In genomic region chr8:60971808-60972207, GRCm38 (mm10) we compare ENCODE assay signal across 8 mouse cellular contexts. TPM values are rescaled to one million over a fixed set of nuclear protein-coding genes. Genes with fewer than 3 reads are reported as not detected.
DNase-seq lines count a peak whose midpoint lies in the region; ATAC-seq and TF ChIP-seq lines count a peak whose summit lies in the region.

No protein-coding gene starts in this region.

- 50% methylated on average over 4 of the region's 4 CpGs for WGBS in hindbrain, postnatal 0 days
- WGBS in hindbrain, embryonic 13.5 days, result 73% methylated on average over 4 of the region's 4 CpGs

- no peaks in the 10 kb centered on the region for H3K27me3 ChIP-seq in hindbrain, postnatal 0 days (ENCODE audit: insufficient read depth, low read length)
- no peaks in the 10 kb centered on the region for H3K27me3 ChIP-seq in hindbrain, embryonic 13.5 days

- 0 out of 2 replicates have a peak, but pooled peaks cover 3% of the 10 kb centered on the region for H3K4me1 ChIP-seq in hindbrain, postnatal 0 days (ENCODE audit: insufficient read depth, low read length)
- H3K4me1 ChIP-seq in hindbrain, embryonic 13.5 days (replicated peaks), result peaks cover 3% of the 10 kb centered on the region; the same call in 1 of the 2 replicates

- no peak for TF ChIP-seq CTCF in hindbrain, postnatal 0 days (IDR thresholded peaks at IDR 0.05; ENCODE audit: low read depth)

- H3K27ac ChIP-seq in hindbrain, postnatal 0 days, result no peak overlapping the region
- no peak overlapping the region for H3K27ac ChIP-seq in hindbrain, embryonic 13.5 days

- DNase-seq in cerebellum, postnatal 14 days, result peak; percentile 54 to 66
- DNase-seq in hindbrain, postnatal 0 days (ENCODE audit: low spot score), result peak; percentile 66
- peak; percentile 33 for DNase-seq in right cerebral cortex, postnatal 4 days
- DNase-seq in right cerebral cortex, postnatal 25 days, result no peak
- DNase-seq in thymus, postnatal 36 days, result no peak
- no peak for DNase-seq in left cerebral cortex, adult 11 months (ENCODE audit: low spot score)

- H3K9me3 ChIP-seq in hindbrain, postnatal 0 days (ENCODE audit: low read length), result no peaks in the 10 kb centered on the region
- no peaks in the 10 kb centered on the region for H3K9me3 ChIP-seq in hindbrain, embryonic 13.5 days

- H3K4me3 ChIP-seq in hindbrain, postnatal 0 days (ENCODE audit: low read length), result no peak overlapping the region
- no peak overlapping the region for H3K4me3 ChIP-seq in hindbrain, embryonic 13.5 days

- H3K9ac ChIP-seq in hindbrain, postnatal 0 days (replicated peaks; ENCODE audit: low read length), result no peak overlapping the region
- H3K9ac ChIP-seq in hindbrain, embryonic 13.5 days, result no peak overlapping the region

- no peak overlapping the region for H3K4me2 ChIP-seq in hindbrain, postnatal 0 days (ENCODE audit: low read depth, low read length)
- no peak overlapping the region for H3K4me2 ChIP-seq in hindbrain, embryonic 13.5 days

- no peak for ATAC-seq in cerebellum, adult (ENCODE audit: insufficient number of reproducible peaks, low FRiP score, low TSS enrichment)
- no peak for ATAC-seq in hindbrain, postnatal 0 days
- ATAC-seq in hindbrain, embryonic 13.5 days (ENCODE audit: low FRiP score), result no peak

- no peaks in the 10 kb centered on the region for H3K36me3 ChIP-seq in hindbrain, postnatal 0 days (ENCODE audit: insufficient read depth, low read length)
- no peaks in the 10 kb centered on the region for H3K36me3 ChIP-seq in hindbrain, embryonic 13.5 days

RNA-seq across cellular contexts. Expression of gene Clcn3, which starts 11.3 kb away (rescaled TPM):
- total RNA-seq in hindbrain, postnatal 0 days (2014; rRNA removed), result 85.9 and 87.7 TPM in 2 replicates
- 77.4 and 84.8 TPM in 2 replicates for polyA plus RNA-seq in hindbrain, postnatal 0 days (2015; fragmentation: Nextera tagmentation; extraction: Ambion mirVana)
- polyA plus RNA-seq in hindbrain, embryonic 13.5 days (2015; fragmentation: Nextera tagmentation; extraction: Ambion mirVana), result 59.7 and 60.9 TPM in 2 replicates

RNA-seq across cellular contexts. Expression of gene Nek1, which starts 21.2 kb away (rescaled TPM):
- total RNA-seq in hindbrain, postnatal 0 days (2014; rRNA removed), result 8.0 and 19.0 TPM in 2 replicates
- 21.9 and 23.9 TPM in 2 replicates for polyA plus RNA-seq in hindbrain, postnatal 0 days (2015; fragmentation: Nextera tagmentation; extraction: Ambion mirVana)
- 27.4 and 27.7 TPM in 2 replicates for polyA plus RNA-seq in hindbrain, embryonic 13.5 days (2015; fragmentation: Nextera tagmentation; extraction: Ambion mirVana)

Comparison
In these comparisons a context has a peak if more than half of its experiments do, and no peak if none do; other contexts are left out.
1. DNase-seq: peak in cerebellum, postnatal 14 days (2 of 2), hindbrain, postnatal 0 days (single experiment) and right cerebral cortex, postnatal 4 days (single experiment); none in right cerebral cortex, postnatal 25 days (single experiment), thymus, postnatal 36 days (0 of 2) and left cerebral cortex, adult 11 months (single experiment).